Mouse (Mus musculus) G1E (cell line): ENCODE results near the gene Rap1gds1.

Source experiments
- CTCF ChIP-seq: IDR thresholded peaks from 2 replicates; pipeline ENCODE4 v1.5.1; 2012; ENCODE audit warnings: low read depth, low read length, inconsistent platforms, mixed read lengths
- GATA1 ChIP-seq: IDR thresholded peaks from 2 replicates; pipeline ENCODE4 v1.6.1; 2012; ENCODE audit warnings: borderline replicate concordance, low read length, inconsistent platforms, mixed read lengths
- GATA2 ChIP-seq: IDR thresholded peaks from 2 replicates; pipeline ENCODE4 v1.6.1; 2012; ENCODE audit warnings: low read depth, low read length, inconsistent platforms, borderline replicate concordance

DNA sequence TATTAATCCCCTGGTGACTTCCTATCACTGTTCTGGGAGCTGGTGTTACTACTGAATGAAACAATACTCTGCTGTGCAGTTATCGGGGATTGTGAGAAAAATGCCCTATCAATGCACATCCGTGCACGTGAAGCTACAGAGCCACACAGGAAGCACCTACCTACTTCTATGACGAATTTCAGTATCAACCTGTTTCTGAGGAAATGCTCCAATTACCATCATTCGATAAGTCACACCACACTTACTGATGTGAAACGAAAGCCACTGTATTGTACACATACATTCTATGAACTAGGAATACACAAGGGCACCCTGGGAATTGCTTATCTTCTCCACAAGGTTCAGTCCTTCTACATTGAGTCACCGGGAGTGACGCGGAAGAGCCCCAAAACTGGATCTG lies 10.9 kb downstream of the Rap1gds1 start:
- TF ChIP-seq CTCF, result no peak
- no peak for TF ChIP-seq GATA1
- TF ChIP-seq GATA2, result no peak
